Mouse (Mus musculus) brown adipose tissue, adult 24 weeks (tissue): ENCODE results near the gene Amelx. TPM values are rescaled to one million over a fixed set of nuclear protein-coding genes. Genes with fewer than 3 reads are reported as not detected.
A peak's percentile ranks its signal among the peaks of the same experiment; 100 is the strongest.

Source experiments
- H3K27ac ChIP-seq: fragments of 200-500 bp; replicated peaks from 2 replicates; pipeline ENCODE4 v1.5.1; 2012; ENCODE audit warnings: low read depth, mild to moderate bottlenecking, low read length
- H3K4me1 ChIP-seq: fragments of 200-500 bp; 2 replicates; pipeline ENCODE4 v1.6.1; 2012; ENCODE audit warnings: low read length, mixed read lengths; ENCODE audit not compliant: control insufficient read depth, insufficient read depth, insufficient read length
- H3K4me3 ChIP-seq: fragments of 200-500 bp; 2 replicates; pipeline ENCODE4 v1.5.1; 2012; ENCODE audit warnings: low read depth, mild to moderate bottlenecking, low read length, moderate library complexity; ENCODE audit not compliant: insufficient read depth
- polyA plus RNA-seq: library from polyadenylated mRNA; stranded (reverse); fragments of >200 nt; gene quantifications from 2 replicates; pipeline ENCODE4 v1.2.4, GENCODE M21; 2012; ENCODE audit not compliant: missing spikeins, insufficient read depth, insufficient read length

Gene Amelx
- polyA plus RNA-seq, result not detected in 2 replicates

GRCm38 (mm10) chrX:169187100-169187499 lies at the start of gene Amelx:
Amelx (minus strand) TSS chrX:169187200.
- Histone ChIP-seq H3K27ac (no peak within 1 kb of the TSS), H3K4me3 (no peak within 1 kb of the TSS), H3K4me1 (no peaks in the 10 kb centered on the region)

GRCm38 (mm10) chrX:169222357-169223062 lies 35.5 kb upstream of the Amelx start:
- H3K27ac ChIP-seq, result no peak overlapping the region
- no peaks in the 10 kb centered on the region for H3K4me1 ChIP-seq
- no peak overlapping the region for H3K4me3 ChIP-seq

- Histone ChIP-seq H3K27ac (no peak overlapping the region), H3K4me3 (no peak overlapping the region), H3K4me1 (no peaks in the 10 kb centered on the region)
Observed at GRCm38 (mm10) chrX:169220064-169220463, 33.1 kb upstream of the Amelx start.

GRCm38 (mm10) chrX:169210019-169210418 lies 23.0 kb upstream of the Amelx start:
- no peaks in the 10 kb centered on the region for H3K4me1 ChIP-seq
- no peak overlapping the region for H3K4me3 ChIP-seq
- H3K27ac ChIP-seq, result no peak overlapping the region

- Histone ChIP-seq H3K4me3 (no peak overlapping the region), H3K4me1 (no peaks in the 10 kb centered on the region), H3K27ac (no peak overlapping the region)
Observed at GRCm38 (mm10) chrX:169178634-169179033, 8.4 kb downstream of the Amelx start.

GRCm38 (mm10) chrX:169173796-169174195 lies 13.2 kb downstream of the Amelx start:
- no peak overlapping the region for H3K4me3 ChIP-seq
- H3K4me1 ChIP-seq, result no peaks in the 10 kb centered on the region
- no peak overlapping the region for H3K27ac ChIP-seq

GRCm38 (mm10) chrX:169170981-169171380 lies 16.0 kb downstream of the Amelx start:
- H3K4me1 ChIP-seq, result no peaks in the 10 kb centered on the region
- no peak overlapping the region for H3K4me3 ChIP-seq
- peak overlapping the region; percentile 45; the same call in 1 of the 2 replicates for H3K27ac ChIP-seq

- Histone ChIP-seq H3K4me3 (no peak overlapping the region), H3K27ac (no peak overlapping the region), H3K4me1 (no peaks in the 10 kb centered on the region)
Observed at GRCm38 (mm10) chrX:169158385-169158784, 28.6 kb downstream of the Amelx start.

- no peak overlapping the region for H3K4me3 ChIP-seq
- H3K27ac ChIP-seq, result no peak overlapping the region
- no peaks in the 10 kb centered on the region for H3K4me1 ChIP-seq
Observed at GRCm38 (mm10) chrX:169153805-169154204, 33.2 kb downstream of the Amelx start.

- no peak overlapping the region for H3K4me3 ChIP-seq
- no peak overlapping the region for H3K27ac ChIP-seq
- no peaks in the 10 kb centered on the region for H3K4me1 ChIP-seq
Observed at GRCm38 (mm10) chrX:169140467-169140866, 46.5 kb downstream of the Amelx start.

GRCm38 (mm10) chrX:169139758-169140157 lies 47.2 kb downstream of the Amelx start:
- Histone ChIP-seq H3K4me1 (no peaks in the 10 kb centered on the region), H3K27ac (no peak overlapping the region), H3K4me3 (no peak overlapping the region)

Other genes starting within 250 kb of the Amelx start
- 35.8 and 50.3 TPM in 2 replicates for gene Hccs, start 133.2 kb upstream of the Amelx start, polyA plus RNA-seq